Mouse (Mus musculus) heart, adult 18-20 months (tissue): Measurements from ENCODE around the gene Sh3glb1. TPM values are rescaled to one million over a fixed set of nuclear protein-coding genes. Genes with fewer than 3 reads are reported as not detected.

Source experiments
- DNase-seq, 2 experiments: peaks; one replicate each; pipeline ENCODE4 v3.0.0; 2021 to 2022; ENCODE audit warnings: mixed read lengths in 1 of 2
- total RNA-seq, 2 experiments: library from RNA; stranded (reverse); gene quantifications; 2 replicates each; pipeline ENCODE4 v1.2.3; 2021

Gene Sh3glb1
- total RNA-seq, 2 experiments from 2014 or later = 360 to 371 TPM

- DNase-seq = no peak
These were observed 4.2 kb downstream of the Sh3glb1 start for GRCm38 (mm10) chr3:144715901-144716300.

GRCm38 (mm10) chr3:144715033-144715432 lies 5.1 kb downstream of the Sh3glb1 start:
- DNase-seq = no peak

- peak; percentile 41 to 58 for DNase-seq
These were observed 5.5 kb downstream of the Sh3glb1 start for GRCm38 (mm10) chr3:144714606-144715005.

GRCm38 (mm10) chr3:144714126-144714525 lies 6.0 kb downstream of the Sh3glb1 start:
- DNase-seq = peak; percentile 65 to 77

- DNase-seq = no peak
These were observed 8.4 kb downstream of the Sh3glb1 start for GRCm38 (mm10) chr3:144711607-144712206.

GRCm38 (mm10) chr3:144708612-144709011 lies 11.5 kb downstream of the Sh3glb1 start:
- DNase-seq = peak in 1 of 2 experiments; percentile 1

- no peak for DNase-seq
These were observed 16.2 kb downstream of the Sh3glb1 start for GRCm38 (mm10) chr3:144703959-144704358.

GRCm38 (mm10) chr3:144698790-144699433 lies 21.2 kb downstream of the Sh3glb1 start:
- DNase-seq = no peak

- DNase-seq = no peak
These were observed 22.2 kb downstream of the Sh3glb1 start for GRCm38 (mm10) chr3:144697942-144698341.

GRCm38 (mm10) chr3:144697154-144697553 lies 23.0 kb downstream of the Sh3glb1 start:
- DNase-seq = no peak

- no peak for DNase-seq
These were observed 25.2 kb downstream of the Sh3glb1 start for GRCm38 (mm10) chr3:144694941-144695340.

- no peak for DNase-seq
These were observed 26.1 kb downstream of the Sh3glb1 start for GRCm38 (mm10) chr3:144694040-144694439.

GRCm38 (mm10) chr3:144692052-144692451 lies 28.1 kb downstream of the Sh3glb1 start:
- peak; percentile 40 to 47 for DNase-seq

- no peak for DNase-seq
These were observed 30.9 kb downstream of the Sh3glb1 start for GRCm38 (mm10) chr3:144689236-144689635.

GRCm38 (mm10) chr3:144688284-144688683 lies 31.9 kb downstream of the Sh3glb1 start:
- DNase-seq = no peak

- DNase-seq = no peak
These were observed 32.5 kb downstream of the Sh3glb1 start for GRCm38 (mm10) chr3:144687618-144688017.

GRCm38 (mm10) chr3:144686146-144686545 lies 34.0 kb downstream of the Sh3glb1 start:
- DNase-seq = no peak

- DNase-seq = no peak
These were observed 36.9 kb downstream of the Sh3glb1 start for GRCm38 (mm10) chr3:144683136-144683814.

GRCm38 (mm10) chr3:144681542-144681941 lies 38.6 kb downstream of the Sh3glb1 start:
- DNase-seq = no peak

GRCm38 (mm10) chr3:144679701-144680159 lies 40.4 kb downstream of the Sh3glb1 start:
- peak; percentile 38 to 44 for DNase-seq

GRCm38 (mm10) chr3:144679137-144679536 lies 41.0 kb downstream of the Sh3glb1 start:
- no peak for DNase-seq

GRCm38 (mm10) chr3:144677751-144678150 lies 42.4 kb downstream of the Sh3glb1 start:
- DNase-seq = no peak

GRCm38 (mm10) chr3:144676249-144676648 lies 43.9 kb downstream of the Sh3glb1 start:
- no peak for DNase-seq
